Mouse (Mus musculus): Measurements from ENCODE around the gene Hs3st6. TPM values are rescaled to one million over a fixed set of nuclear protein-coding genes. Genes with fewer than 3 reads are reported as not detected.
"Not testable (repeated sequence)": the region's sequence is repeated elsewhere in the genome, so short reads cannot be mapped to it uniquely, and the experiment has no call there.

Hs3st6 gene
- polyA plus RNA-seq (2015; fragmentation: Nextera tagmentation; extraction: Ambion mirVana) = 5.2 and 5.7 TPM in 2 replicates

GRCm38 (mm10) chr17:24752415-24753394 is at the start of gene Hs3st6:
TSS of gene Hs3st6 (plus strand) at chr17:24752988.
- Histone ChIP-seq H3K4me3 (peak within 1 kb of the TSS; percentile 50), H3K36me3 (no peaks in the 10 kb centered on the region), H3K9ac (peak within 1 kb of the TSS; percentile 14; the same call in 1 of the 2 replicates), H3K4me2 (peak within 1 kb of the TSS; percentile 97), H3K9me3 (no peaks in the 10 kb centered on the region), H3K27ac (no peak within 1 kb of the TSS), H3K27me3 (peaks cover 60% of the 10 kb centered on the region), H3K4me1 (peaks cover 27% of the 10 kb centered on the region)
- 1% methylated on average over 80 of the region's 82 CpGs for WGBS
- peak; percentile 57 for ATAC-seq (ENCODE audit: insufficient number of reproducible peaks, low FRiP score, low TSS enrichment, low read depth)

GRCm38 (mm10) chr17:24705821-24706220 is 47.0 kb upstream of the Hs3st6 start:
- Histone ChIP-seq H3K27ac (no peak overlapping the region), H3K36me3 (peaks cover 44% of the 10 kb centered on the region), H3K4me3 (no peak overlapping the region), H3K9me3 (no peaks in the 10 kb centered on the region), H3K4me1 (peaks cover 18% of the 10 kb centered on the region), H3K4me2 (no peak overlapping the region), H3K27me3 (no peaks in the 10 kb centered on the region), H3K9ac (no peak overlapping the region)
- 94% methylated on average over 3 of the region's 3 CpGs for WGBS
- ATAC-seq (ENCODE audit: insufficient number of reproducible peaks, low FRiP score, low TSS enrichment, low read depth) = no peak

GRCm38 (mm10) chr17:24706982-24707800 is 45.6 kb upstream of the Hs3st6 start, which contains the start of gene Tbl3:
TSS of gene Tbl3 (minus strand) at chr17:24707660.
- Histone ChIP-seq H3K4me3 (peak within 1 kb of the TSS; percentile 82), H3K9me3 (no peaks in the 10 kb centered on the region), H3K4me1 (peaks cover 18% of the 10 kb centered on the region), H3K9ac (peak within 1 kb of the TSS; percentile 82), H3K36me3 (peaks cover 31% of the 10 kb centered on the region), H3K4me2 (peak within 1 kb of the TSS; percentile 65), H3K27me3 (no peaks in the 10 kb centered on the region), H3K27ac (peak within 1 kb of the TSS; percentile 90)
- WGBS = 4% methylated on average over 32 of the region's 32 CpGs
- peak; percentile 78; the same call in 1 of the 2 replicates for ATAC-seq (ENCODE audit: insufficient number of reproducible peaks, low FRiP score, low TSS enrichment, low read depth)

GRCm38 (mm10) chr17:24707801-24708425 is 44.9 kb upstream of the Hs3st6 start:
- peak overlapping the region; percentile 82 for H3K9ac ChIP-seq
- no peaks in the 10 kb centered on the region for H3K9me3 ChIP-seq
- H3K4me3 ChIP-seq = peak overlapping the region; percentile 82
- peak overlapping the region; percentile 90 for H3K27ac ChIP-seq
- H3K36me3 ChIP-seq = peaks cover 24% of the 10 kb centered on the region
- no peak for ATAC-seq (ENCODE audit: insufficient number of reproducible peaks, low FRiP score, low TSS enrichment, low read depth)
- no peaks in the 10 kb centered on the region for H3K27me3 ChIP-seq
- 5% methylated on average over 24 of the region's 24 CpGs for WGBS
- H3K4me2 ChIP-seq = peak overlapping the region; percentile 65
- H3K4me1 ChIP-seq = peaks cover 18% of the 10 kb centered on the region

- Histone ChIP-seq H3K4me3 (no peak overlapping the region), H3K9me3 (no peaks in the 10 kb centered on the region), H3K9ac (no peak overlapping the region), H3K27ac (no peak overlapping the region), H3K36me3 (peaks cover 21% of the 10 kb centered on the region), H3K27me3 (no peaks in the 10 kb centered on the region), H3K4me2 (peak overlapping the region; percentile 65; the same call in 1 of the 2 replicates), H3K4me1 (peaks cover 18% of the 10 kb centered on the region)
- 36% methylated on average over 2 of the region's 2 CpGs for WGBS
- no peak for ATAC-seq (ENCODE audit: insufficient number of reproducible peaks, low FRiP score, low TSS enrichment, low read depth)
These were observed 44.1 kb upstream of the Hs3st6 start for GRCm38 (mm10) chr17:24708646-24709045.

GRCm38 (mm10) chr17:24715556-24715955 is 37.2 kb upstream of the Hs3st6 start:
- Histone ChIP-seq H3K27me3 (no peaks in the 10 kb centered on the region), H3K9me3 (no peaks in the 10 kb centered on the region), H3K4me1 (0 out of 2 replicates have a peak, but pooled peaks cover 4% of the 10 kb centered on the region), H3K9ac (no peak overlapping the region), H3K27ac (no peak overlapping the region), H3K4me2 (no peak overlapping the region), H3K4me3 (no peak overlapping the region), H3K36me3 (peaks cover 24% of the 10 kb centered on the region)
- no peak for ATAC-seq (ENCODE audit: insufficient number of reproducible peaks, low FRiP score, low TSS enrichment, low read depth)
- 61% methylated on average over 6 of the region's 6 CpGs for WGBS

GRCm38 (mm10) chr17:24716166-24716682 is 36.6 kb upstream of the Hs3st6 start:
- H3K4me1 ChIP-seq = peaks cover 5% of the 10 kb centered on the region
- WGBS = 94% methylated on average over 15 of the region's 15 CpGs

GRCm38 (mm10) chr17:24717943-24718342 is 34.8 kb upstream of the Hs3st6 start, which contains the start of the genes Rnf151 and Rps2:
TSS of gene Rnf151 (minus strand) at chr17:24718063.
TSS of gene Rps2 (plus strand) at chr17:24718116.
- 85% methylated on average over 4 of the region's 4 CpGs for WGBS
- Histone ChIP-seq H3K27ac (no peak within 1 kb of the TSS), H3K4me2 (peak within 1 kb of the TSS; percentile 51), H3K27me3 (no peaks in the 10 kb centered on the region), H3K36me3 (peaks cover 42% of the 10 kb centered on the region), H3K4me1 (peaks cover 21% of the 10 kb centered on the region), H3K9ac (no peak within 1 kb of the TSS), H3K9me3 (no peaks in the 10 kb centered on the region), H3K4me3 (peak within 1 kb of the TSS; percentile 75)
- no peak for ATAC-seq (ENCODE audit: insufficient number of reproducible peaks, low FRiP score, low TSS enrichment, low read depth)

More at GRCm38 (mm10) chr17:24716166-24716682, 36.6 kb upstream of the Hs3st6 start:
- H3K4me2 ChIP-seq = no peak overlapping the region
- no peaks in the 10 kb centered on the region for H3K27me3 ChIP-seq
- no peak overlapping the region for H3K9ac ChIP-seq
- H3K9me3 ChIP-seq = no peaks in the 10 kb centered on the region
- no peak for ATAC-seq (ENCODE audit: insufficient number of reproducible peaks, low FRiP score, low TSS enrichment, low read depth)
- H3K4me3 ChIP-seq = no peak overlapping the region
- peaks cover 27% of the 10 kb centered on the region for H3K36me3 ChIP-seq
- H3K27ac ChIP-seq = no peak overlapping the region

GRCm38 (mm10) chr17:24718938-24719337 is 33.9 kb upstream of the Hs3st6 start:
- H3K27ac ChIP-seq; ATAC-seq (ENCODE audit: insufficient number of reproducible peaks, low FRiP score, low TSS enrichment, low read depth): not testable (repeated sequence)

GRCm38 (mm10) chr17:24719494-24720222 is 33.1 kb upstream of the Hs3st6 start:
- Histone ChIP-seq H3K4me3 (peak overlapping the region; percentile 75), H3K9me3 (no peaks in the 10 kb centered on the region), H3K36me3 (peaks cover 42% of the 10 kb centered on the region), H3K9ac (peak overlapping the region; percentile 93), H3K4me2 (peak overlapping the region; percentile 74), H3K27me3 (no peaks in the 10 kb centered on the region), H3K27ac (peak overlapping the region; percentile 91), H3K4me1 (peaks cover 32% of the 10 kb centered on the region)
- ATAC-seq (ENCODE audit: insufficient number of reproducible peaks, low FRiP score, low TSS enrichment, low read depth) = peak; percentile 98
- under 1% methylated on average over 61 of the region's 61 CpGs for WGBS

More at GRCm38 (mm10) chr17:24718938-24719337, 33.9 kb upstream of the Hs3st6 start:
- H3K4me1 ChIP-seq = peaks cover 29% of the 10 kb centered on the region
- 61% methylated on average over 5 of the region's 5 CpGs for WGBS
- peak overlapping the region; percentile 51 for H3K4me2 ChIP-seq
- H3K36me3 ChIP-seq = peaks cover 42% of the 10 kb centered on the region
- H3K27me3 ChIP-seq, H3K9me3 ChIP-seq: not testable (repeated sequence)
- H3K4me3 ChIP-seq = peak overlapping the region; percentile 75
- peak overlapping the region; percentile 93 for H3K9ac ChIP-seq
